Comparison of ENCODE assay signal across 13 mouse cellular contexts in genomic region chr17:32120771-32121532, GRCm38 (mm10). TPM values are rescaled to one million over a fixed set of nuclear protein-coding genes. Genes with fewer than 3 reads are reported as not detected.
"Had no signal": no experiment of that assay in that cellular context is flagged by ENCODE, and none has a peak within 500 bp of the region (broad histone marks: within the 10 kb centered on the region; RNA-seq: fewer than 3 reads in every experiment).

No protein-coding gene starts in this region.

- H3K9me3 ChIP-seq: lung, embryonic 15.5 days; midbrain, embryonic 15.5 days; neural tube, embryonic 13.5 days had no signal

- H3K4me2 ChIP-seq: lung, embryonic 15.5 days; midbrain, embryonic 11.5 days; midbrain, embryonic 15.5 days; neural tube, embryonic 13.5 days had no signal

- H3K9ac ChIP-seq: liver, embryonic 14.5 days; lung, embryonic 15.5 days; midbrain, embryonic 15.5 days; neural tube, embryonic 13.5 days had no signal

- H3K36me3 ChIP-seq: midbrain, embryonic 15.5 days had no signal

- H3K4me3 ChIP-seq: lung, embryonic 15.5 days; midbrain, embryonic 15.5 days; neural tube, embryonic 13.5 days had no signal

- H3K27me3 ChIP-seq: lung, embryonic 15.5 days; midbrain, embryonic 15.5 days had no signal

- ATAC-seq: inflammation-experienced regulatory T-cells, adult 6 months; midbrain, embryonic 15.5 days had no signal

- DNase-seq: kidney, adult 8-10 months; layer of hippocampus, adult 9-11 months; lung, postnatal 36 days; retina, postnatal 1 day; right cerebral cortex, postnatal 4 days; spleen, adult 18-20 months; thymus, postnatal 14 days had no signal

- H3K27ac ChIP-seq: liver, embryonic 14.5 days; lung, embryonic 15.5 days; midbrain, embryonic 15.5 days; neural tube, embryonic 13.5 days had no signal

RNA-seq across cellular contexts. Expression of gene Notch3, which starts 45.7 kb away (rescaled TPM):
- polyA plus RNA-seq: inflammation-experienced regulatory T-cells, adult 6 months had no signal
